Mouse (Mus musculus): Measurements from ENCODE around the gene Spo11.

DNA sequence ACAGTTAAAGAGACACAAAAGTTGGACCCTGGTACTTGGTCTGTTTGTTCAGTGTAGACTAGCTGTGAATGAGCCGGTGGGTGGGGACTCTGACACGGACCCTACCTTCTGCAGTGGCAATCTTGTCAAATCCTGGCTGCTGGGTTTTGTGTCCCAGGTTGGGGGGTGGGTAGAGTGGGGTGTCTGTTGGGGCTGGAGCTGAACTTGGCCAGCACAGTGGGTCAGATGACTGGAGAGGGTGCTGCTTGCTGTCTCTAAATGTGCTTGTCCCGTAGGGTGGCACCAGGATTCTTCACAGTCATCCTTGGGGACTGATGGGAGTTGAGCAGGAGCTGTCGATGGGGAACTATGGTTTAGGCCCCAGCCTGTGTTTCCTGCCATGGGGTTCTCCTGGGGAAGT, 46.5 kb downstream of the Spo11 start:
- TF ChIP-seq CTCF (IDR thresholded peaks at IDR 0.05; ENCODE audit: low read depth, low read length) (no peak), GATA1 (IDR thresholded peaks at IDR 0.05; ENCODE audit: borderline replicate concordance, low read length) (no peak), GATA2 (IDR thresholded peaks at IDR 0.05; ENCODE audit: borderline replicate concordance, low read depth, low read length) (no peak)
